Mouse (Mus musculus): Measurements from ENCODE around the gene Fam166b. TPM values are rescaled to one million over a fixed set of nuclear protein-coding genes. Genes with fewer than 3 reads are reported as not detected.

The Fam166b gene
- polyA plus RNA-seq, 1 experiment: 0.10 TPM

DNA sequence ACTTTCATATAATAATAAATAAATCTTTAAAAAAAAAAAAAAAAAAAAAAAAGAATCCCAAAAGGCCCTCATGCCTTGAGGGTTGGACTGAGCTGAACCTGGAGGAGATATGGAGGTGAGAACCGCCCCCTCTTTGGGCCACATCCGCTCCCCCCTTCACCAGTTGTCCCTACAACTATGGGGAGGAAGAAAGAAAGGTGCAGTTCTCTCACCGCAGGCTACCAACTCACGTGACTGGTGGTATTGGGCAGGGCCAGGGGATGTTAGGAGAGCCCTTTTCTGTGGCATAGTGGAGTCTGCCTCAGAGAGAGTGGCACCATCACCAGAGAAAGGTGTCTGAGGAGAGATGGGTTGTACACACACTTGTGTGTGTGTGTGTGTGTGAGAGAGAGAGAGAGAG, 27.5 kb upstream of the Fam166b start:
- no peaks in the 10 kb centered on the region for H3K9me3 ChIP-seq (ENCODE audit: control insufficient read depth, low read length)
- TF ChIP-seq TAL1 (IDR thresholded peaks at IDR 0.05; ENCODE audit: low read length) (no peak), GATA1 (IDR thresholded peaks at IDR 0.05; ENCODE audit: low read length) (no peak)
- H3K36me3 ChIP-seq (ENCODE audit: control insufficient read depth): no peaks in the 10 kb centered on the region
- H3K4me3 ChIP-seq (replicated peaks): no peak overlapping the region
- H3K4me1 ChIP-seq (ENCODE audit: control insufficient read depth): no peaks in the 10 kb centered on the region
- peaks cover 43% of the 10 kb centered on the region for H3K27me3 ChIP-seq (ENCODE audit: control insufficient read depth)

GRCm38 (mm10) chr4:43454041-43454836, 25.3 kb upstream of the Fam166b start, which contains the start of gene Cd72:
TSS of gene Cd72 (minus strand) at chr4:43454628.
- Histone ChIP-seq H3K4me3 (replicated peaks) (no peak within 1 kb of the TSS), H3K9me3 (ENCODE audit: control insufficient read depth, low read length) (no peaks in the 10 kb centered on the region), H3K4me1 (ENCODE audit: control insufficient read depth) (no peaks in the 10 kb centered on the region), H3K36me3 (ENCODE audit: control insufficient read depth) (no peaks in the 10 kb centered on the region), H3K27me3 (ENCODE audit: control insufficient read depth) (peaks cover 48% of the 10 kb centered on the region)
- TF ChIP-seq GATA1 (IDR thresholded peaks at IDR 0.05; ENCODE audit: low read length) (no peak), TAL1 (IDR thresholded peaks at IDR 0.05; ENCODE audit: low read length) (no peak)

- Histone ChIP-seq H3K4me3 (replicated peaks) (no peak overlapping the region), H3K9me3 (ENCODE audit: control insufficient read depth, low read length) (no peaks in the 10 kb centered on the region), H3K4me1 (ENCODE audit: control insufficient read depth) (no peaks in the 10 kb centered on the region), H3K36me3 (ENCODE audit: control insufficient read depth) (no peaks in the 10 kb centered on the region), H3K27me3 (ENCODE audit: control insufficient read depth) (peaks cover 48% of the 10 kb centered on the region)
- no peak for TF ChIP-seq GATA1 (IDR thresholded peaks at IDR 0.05; ENCODE audit: low read length)
- TF ChIP-seq TAL1 (IDR thresholded peaks at IDR 0.05; ENCODE audit: low read length): no peak
These were observed 24.5 kb upstream of the Fam166b start for GRCm38 (mm10) chr4:43453413-43453812.

- no peak overlapping the region for H3K4me3 ChIP-seq (replicated peaks)
- H3K9me3 ChIP-seq (ENCODE audit: control insufficient read depth, low read length): no peaks in the 10 kb centered on the region
- peaks cover 46% of the 10 kb centered on the region for H3K27me3 ChIP-seq (ENCODE audit: control insufficient read depth)
- H3K4me1 ChIP-seq (ENCODE audit: control insufficient read depth): no peaks in the 10 kb centered on the region
- peaks cover 2% of the 10 kb centered on the region for H3K36me3 ChIP-seq (ENCODE audit: control insufficient read depth)
- TF ChIP-seq GATA1 (IDR thresholded peaks at IDR 0.05; ENCODE audit: low read length) (no peak), TAL1 (IDR thresholded peaks at IDR 0.05; ENCODE audit: low read length) (no peak)
These were observed 23.4 kb upstream of the Fam166b start for GRCm38 (mm10) chr4:43452315-43452714.

DNA sequence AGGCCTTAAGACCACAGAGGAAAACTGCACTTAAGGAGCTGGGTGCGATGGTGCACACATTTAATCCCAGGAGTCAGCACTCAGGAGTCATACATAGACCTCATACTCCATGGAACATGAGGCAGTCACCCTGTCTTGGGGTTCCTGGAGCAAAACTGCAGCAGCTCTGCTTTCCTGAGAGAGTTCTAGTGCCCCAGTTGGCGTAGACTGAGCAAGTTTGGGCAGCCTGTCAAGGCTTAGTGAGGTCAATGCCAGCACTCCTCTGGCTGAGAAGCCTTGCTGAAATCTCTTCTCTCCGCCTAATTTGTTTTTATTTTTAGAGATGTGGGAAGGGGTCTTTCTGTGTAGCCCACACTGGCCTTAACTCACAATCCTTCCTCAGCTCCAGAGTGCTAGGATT, 19.6 kb upstream of the Fam166b start:
- Histone ChIP-seq H3K4me1 (ENCODE audit: control insufficient read depth) (peaks cover 5% of the 10 kb centered on the region), H3K36me3 (ENCODE audit: control insufficient read depth) (peaks cover 18% of the 10 kb centered on the region), H3K27me3 (ENCODE audit: control insufficient read depth) (peaks cover 29% of the 10 kb centered on the region), H3K4me3 (replicated peaks) (no peak overlapping the region), H3K9me3 (ENCODE audit: control insufficient read depth, low read length) (no peaks in the 10 kb centered on the region)
- TF ChIP-seq GATA1 (IDR thresholded peaks at IDR 0.05; ENCODE audit: low read length): no peak
- TF ChIP-seq TAL1 (IDR thresholded peaks at IDR 0.05; ENCODE audit: low read length): no peak

GRCm38 (mm10) chr4:43447251-43447650, 18.3 kb upstream of the Fam166b start:
- H3K27me3 ChIP-seq (ENCODE audit: control insufficient read depth): peaks cover 20% of the 10 kb centered on the region
- no peak for TF ChIP-seq TAL1 (IDR thresholded peaks at IDR 0.05; ENCODE audit: low read length)
- H3K9me3 ChIP-seq (ENCODE audit: control insufficient read depth, low read length): no peaks in the 10 kb centered on the region

GRCm38 (mm10) chr4:43443511-43443910, 14.6 kb upstream of the Fam166b start:
- Histone ChIP-seq H3K4me3 (replicated peaks) (peak overlapping the region; percentile 84), H3K36me3 (ENCODE audit: control insufficient read depth) (peaks cover 18% of the 10 kb centered on the region), H3K4me1 (ENCODE audit: control insufficient read depth) (peaks cover 19% of the 10 kb centered on the region), H3K27me3 (ENCODE audit: control insufficient read depth) (peaks cover 9% of the 10 kb centered on the region), H3K9me3 (ENCODE audit: control insufficient read depth, low read length) (no peaks in the 10 kb centered on the region)
- TF ChIP-seq GATA1 (IDR thresholded peaks at IDR 0.05; ENCODE audit: low read length): no peak
- TF ChIP-seq TAL1 (IDR thresholded peaks at IDR 0.05; ENCODE audit: low read length): no peak

More at GRCm38 (mm10) chr4:43447251-43447650, 18.3 kb upstream of the Fam166b start:
- Histone ChIP-seq H3K4me1 (ENCODE audit: control insufficient read depth) (peaks cover 16% of the 10 kb centered on the region), H3K4me3 (replicated peaks) (no peak overlapping the region), H3K36me3 (ENCODE audit: control insufficient read depth) (peaks cover 18% of the 10 kb centered on the region)

DNA sequence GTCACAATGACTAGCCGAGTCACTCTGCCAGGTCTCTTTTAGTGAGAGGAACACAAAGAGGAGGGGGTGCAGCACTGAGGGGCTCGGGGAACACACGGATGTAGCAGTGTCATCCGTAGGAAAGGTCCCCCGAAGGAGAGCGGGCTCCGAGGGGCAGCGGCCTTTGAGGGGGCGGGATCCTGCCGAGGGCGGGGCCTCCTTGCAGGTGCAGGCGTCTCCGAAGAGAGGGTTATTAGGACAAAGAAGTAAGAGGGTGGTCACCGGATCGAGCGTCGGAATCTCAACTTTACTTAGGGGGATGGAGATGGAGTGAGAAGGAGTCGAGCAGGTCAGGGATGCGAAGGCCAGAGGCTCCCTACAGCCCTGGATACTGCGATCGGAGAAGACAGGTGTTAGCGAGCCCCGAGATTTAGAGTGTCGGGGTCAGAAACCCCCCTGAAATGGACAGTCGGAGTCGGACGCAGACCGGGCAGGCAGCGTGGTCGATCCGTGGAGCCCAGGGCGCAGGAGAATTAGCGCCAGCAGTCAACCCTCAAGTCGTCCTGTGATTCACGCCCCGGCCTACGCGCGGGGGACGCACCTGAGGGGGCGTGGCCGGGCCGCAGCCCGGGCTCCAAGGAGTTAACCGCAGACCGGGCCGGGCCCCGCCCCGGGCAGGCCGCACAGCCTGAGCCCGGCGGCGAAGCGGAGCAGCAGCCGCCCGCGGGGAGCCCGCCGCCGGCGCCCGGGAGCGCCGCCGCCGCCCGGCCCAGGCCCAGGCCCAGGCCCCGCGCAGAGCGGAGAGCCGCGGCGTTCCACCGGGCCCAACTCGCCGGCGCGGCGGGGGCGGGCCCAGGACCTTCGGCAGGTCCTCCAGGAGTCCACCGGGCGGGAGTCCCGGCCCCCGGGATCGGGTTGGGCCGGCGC, 13.8 kb upstream of the Fam166b start:
- Histone ChIP-seq H3K27me3 (ENCODE audit: control insufficient read depth) (peaks cover 9% of the 10 kb centered on the region), H3K4me3 (replicated peaks) (peak overlapping the region; percentile 84), H3K4me1 (ENCODE audit: control insufficient read depth) (peaks cover 20% of the 10 kb centered on the region), H3K9me3 (ENCODE audit: control insufficient read depth, low read length) (no peaks in the 10 kb centered on the region), H3K36me3 (ENCODE audit: control insufficient read depth) (peaks cover 18% of the 10 kb centered on the region)
- TF ChIP-seq TAL1 (IDR thresholded peaks at IDR 0.05; ENCODE audit: low read length): no peak
- TF ChIP-seq GATA1 (IDR thresholded peaks at IDR 0.05; ENCODE audit: low read length): no peak

DNA sequence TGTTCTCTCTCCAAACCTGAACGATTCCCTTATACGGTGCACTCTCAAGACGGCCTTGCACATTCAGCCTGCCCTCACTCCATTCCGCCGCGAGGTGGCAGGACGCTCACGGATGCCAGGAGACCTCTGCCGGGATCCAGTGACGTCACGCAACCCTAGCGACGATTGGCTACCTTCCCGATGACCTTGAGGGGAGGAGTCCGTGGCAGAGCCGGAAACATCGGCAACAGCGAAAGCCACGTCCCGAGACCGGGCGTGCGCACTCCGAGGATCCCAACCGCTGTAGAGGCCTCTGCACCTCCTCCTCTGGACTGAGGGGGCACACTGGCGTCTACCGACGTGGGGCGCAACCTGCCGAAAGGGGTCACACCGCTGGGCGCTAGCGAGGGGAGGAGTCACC, 13.1 kb upstream of the Fam166b start:
- Histone ChIP-seq H3K9me3 (ENCODE audit: control insufficient read depth, low read length) (no peaks in the 10 kb centered on the region), H3K27me3 (ENCODE audit: control insufficient read depth) (peaks cover 9% of the 10 kb centered on the region), H3K4me1 (ENCODE audit: control insufficient read depth) (peaks cover 20% of the 10 kb centered on the region), H3K4me3 (replicated peaks) (peak overlapping the region; percentile 84), H3K36me3 (ENCODE audit: control insufficient read depth) (peaks cover 14% of the 10 kb centered on the region)
- TF ChIP-seq GATA1 (IDR thresholded peaks at IDR 0.05; ENCODE audit: low read length) (no peak), TAL1 (IDR thresholded peaks at IDR 0.05; ENCODE audit: low read length) (no peak)

All from erythroblast, embryonic 14.5 days (primary cell).